Mouse (Mus musculus): ENCODE results near the gene Camta1.

Camta1 gene

DNA sequence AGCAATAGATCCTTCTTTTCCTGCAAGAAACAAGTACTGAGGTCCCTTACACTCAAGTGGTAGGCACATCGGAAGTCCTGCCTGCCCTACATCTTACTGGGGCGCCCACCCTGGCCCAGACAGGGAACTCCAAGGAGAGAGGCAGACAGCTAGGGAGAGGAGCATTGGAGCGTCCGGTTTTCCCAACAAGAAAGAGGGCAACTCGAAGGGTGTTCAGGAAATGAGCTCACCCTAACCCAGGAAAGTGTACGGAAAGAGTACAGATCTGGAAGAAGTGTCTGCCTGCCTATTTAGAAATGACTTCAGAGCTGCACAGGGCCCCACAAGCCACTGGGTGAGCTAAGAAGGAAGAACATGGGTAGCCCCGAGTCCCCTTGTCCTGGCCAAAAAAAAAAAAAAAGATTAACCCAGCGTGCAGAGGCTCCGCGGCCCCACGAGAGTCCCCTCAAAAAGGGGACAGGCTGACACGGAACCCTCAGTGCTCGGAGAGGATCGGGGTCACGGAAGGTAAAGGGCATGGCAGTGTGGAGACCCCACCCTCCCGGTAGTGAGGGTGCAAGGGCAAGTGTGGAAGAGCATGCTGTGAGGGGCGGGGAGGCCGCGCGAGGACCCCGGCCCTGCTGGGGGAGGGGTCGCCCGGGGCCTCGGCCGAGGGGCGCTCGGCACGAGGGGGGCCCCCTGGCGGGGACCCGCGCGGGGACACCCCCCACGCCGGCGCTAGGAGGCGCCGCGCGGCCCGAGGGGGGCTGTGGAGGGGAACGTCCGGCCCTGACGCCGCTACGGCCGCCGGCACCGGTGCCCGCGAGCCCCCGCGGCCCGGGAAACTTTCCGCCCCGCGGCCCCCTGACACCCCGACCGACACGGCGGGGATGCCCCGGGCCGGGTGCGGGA is 990 bp downstream of the Camta1 start:
- peak; percentile 50 to 55 for DNase-seq (ENCODE audit: low spot score in 2 of 2)

DNA sequence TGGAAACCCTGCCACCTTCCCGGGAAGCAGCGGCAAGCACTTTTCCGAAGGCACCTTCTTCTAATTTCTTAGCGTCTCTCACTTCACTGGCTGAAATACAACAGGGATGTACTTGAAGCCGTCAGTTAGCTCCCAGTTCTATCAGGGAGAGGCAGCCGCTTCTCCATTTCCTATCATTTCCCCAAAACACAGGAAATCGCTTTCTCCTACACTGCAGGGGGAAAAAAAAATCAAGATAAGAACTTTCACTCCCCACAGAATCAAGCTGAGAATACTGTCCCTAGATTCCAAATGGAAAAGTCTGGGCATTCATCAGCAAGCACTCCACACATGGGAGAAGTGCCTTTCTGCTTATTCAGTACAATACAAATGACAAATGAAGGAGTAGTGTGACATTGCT is 2.4 kb downstream of the Camta1 start:
- DNase-seq (ENCODE audit: low spot score in 2 of 2): no peak

DNA sequence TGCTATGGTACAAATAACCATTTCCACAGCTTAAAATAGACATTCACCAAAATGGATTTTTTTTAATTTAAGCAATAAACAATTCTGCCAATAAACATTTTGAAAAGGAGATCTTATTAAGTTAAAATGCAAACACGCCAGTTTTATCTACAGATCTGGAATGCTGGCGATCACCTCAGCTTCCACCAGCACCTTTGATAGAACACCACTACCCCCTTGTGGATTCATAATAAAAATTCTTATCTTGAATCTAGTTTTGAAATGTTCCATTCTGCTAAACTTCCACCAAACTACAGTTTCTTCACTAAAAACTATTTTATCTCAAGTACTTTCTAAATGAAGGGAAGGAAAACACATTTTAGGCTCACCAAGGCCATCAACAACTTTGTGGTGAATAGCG is 7.7 kb downstream of the Camta1 start:
- no peak for DNase-seq (ENCODE audit: low spot score in 2 of 2)

DNA sequence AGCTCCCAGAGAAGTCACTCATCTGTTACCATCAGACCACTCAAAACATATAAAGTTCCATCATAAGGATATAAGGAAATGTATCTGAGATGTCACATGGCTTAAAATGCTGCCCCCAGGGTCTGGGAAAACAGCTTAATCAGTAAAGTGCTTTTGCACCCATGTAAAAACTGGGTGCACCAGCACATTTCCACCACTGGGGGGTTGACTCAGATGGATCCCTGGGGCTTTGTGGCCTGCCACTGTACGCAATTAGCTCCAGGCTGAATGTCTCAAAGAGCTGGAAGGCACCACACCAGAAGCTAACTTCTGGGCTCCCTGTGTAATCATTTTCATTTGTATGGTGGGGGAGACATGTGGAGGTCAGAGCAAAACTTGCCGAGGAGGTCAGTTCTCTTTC is 10.5 kb downstream of the Camta1 start:
- peak; percentile 26 to 62 for DNase-seq (ENCODE audit: low spot score in 2 of 2)

DNA sequence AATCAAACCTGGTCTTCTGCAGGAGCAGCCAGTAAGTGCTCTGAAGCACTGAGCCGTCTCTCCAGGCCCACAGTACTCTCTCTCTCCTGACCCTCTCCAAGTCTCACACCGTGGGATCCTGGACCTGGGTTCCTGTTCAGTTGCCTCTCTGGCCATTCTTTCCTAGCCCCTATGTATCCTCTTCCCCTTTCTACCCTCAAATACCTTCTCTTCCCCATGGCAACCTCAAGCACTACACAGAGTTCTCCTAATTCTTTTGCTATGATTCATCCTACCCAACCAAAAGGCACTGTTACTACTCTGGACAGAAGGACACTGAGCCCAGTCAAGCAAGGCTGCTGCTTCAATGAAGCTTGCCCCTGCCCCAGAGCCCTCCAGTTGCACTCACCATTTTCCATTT is 19.1 kb downstream of the Camta1 start:
- DNase-seq (ENCODE audit: low spot score in 2 of 2): no peak

DNA sequence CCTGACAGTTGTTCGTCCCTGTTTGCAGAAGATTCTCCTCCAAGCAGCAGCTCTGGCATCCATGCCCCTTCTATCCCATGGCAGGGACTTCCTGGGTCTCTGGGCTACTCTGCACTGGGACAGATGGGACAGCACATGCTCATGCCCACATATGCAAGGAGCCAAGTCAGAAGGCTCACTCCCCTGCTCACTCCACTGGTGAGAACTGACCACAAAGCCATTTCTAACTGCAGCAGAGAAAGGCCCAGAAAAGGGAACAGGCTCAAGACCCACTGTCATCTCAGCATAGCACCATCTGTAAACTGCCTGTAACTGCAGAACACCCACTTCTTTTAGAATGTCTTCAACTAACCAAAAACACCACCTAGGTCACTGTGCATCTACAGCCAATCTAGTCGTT is 23.2 kb downstream of the Camta1 start:
- DNase-seq (ENCODE audit: low spot score in 2 of 2): no peak

DNA sequence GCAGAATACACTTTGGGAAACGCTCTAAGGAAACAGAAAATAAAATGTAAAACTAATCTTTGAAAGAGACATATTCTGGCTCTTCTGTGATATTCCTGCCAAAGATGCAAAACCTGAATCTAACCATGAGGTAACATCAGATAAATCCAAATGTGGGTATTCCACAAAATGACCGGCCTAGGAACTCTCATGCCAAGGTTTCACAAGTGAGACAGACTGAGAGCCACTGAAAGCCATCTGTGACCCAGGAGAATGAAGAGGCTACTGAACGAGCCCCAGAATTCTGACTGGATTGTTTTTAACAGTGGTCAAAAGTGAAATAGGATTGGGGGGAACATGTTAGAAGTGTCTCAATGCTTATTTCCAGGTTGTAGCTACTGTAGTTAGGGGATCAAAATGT is 25.8 kb downstream of the Camta1 start:
- no peak for DNase-seq (ENCODE audit: low spot score in 2 of 2)

DNA sequence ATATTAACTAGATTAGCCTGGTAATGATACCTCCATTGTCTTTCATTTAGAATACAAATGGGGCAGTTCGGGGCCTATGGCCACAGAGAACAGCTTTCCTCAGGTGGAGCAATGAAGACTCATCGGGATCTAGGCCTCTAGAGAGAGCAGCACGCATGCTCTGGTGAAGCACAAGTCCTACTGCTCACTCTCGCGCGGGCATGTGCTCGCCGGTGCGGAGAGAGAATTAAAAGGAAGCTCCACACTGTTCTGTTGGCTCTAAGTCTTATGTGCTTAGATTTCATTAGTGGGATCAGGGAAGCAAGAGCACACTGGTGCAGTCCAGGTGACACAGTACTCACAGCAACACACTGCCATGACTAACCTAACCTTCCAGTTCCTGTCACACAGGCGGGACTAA is 27.1 kb downstream of the Camta1 start:
- no peak for DNase-seq (ENCODE audit: low spot score in 2 of 2)

DNA sequence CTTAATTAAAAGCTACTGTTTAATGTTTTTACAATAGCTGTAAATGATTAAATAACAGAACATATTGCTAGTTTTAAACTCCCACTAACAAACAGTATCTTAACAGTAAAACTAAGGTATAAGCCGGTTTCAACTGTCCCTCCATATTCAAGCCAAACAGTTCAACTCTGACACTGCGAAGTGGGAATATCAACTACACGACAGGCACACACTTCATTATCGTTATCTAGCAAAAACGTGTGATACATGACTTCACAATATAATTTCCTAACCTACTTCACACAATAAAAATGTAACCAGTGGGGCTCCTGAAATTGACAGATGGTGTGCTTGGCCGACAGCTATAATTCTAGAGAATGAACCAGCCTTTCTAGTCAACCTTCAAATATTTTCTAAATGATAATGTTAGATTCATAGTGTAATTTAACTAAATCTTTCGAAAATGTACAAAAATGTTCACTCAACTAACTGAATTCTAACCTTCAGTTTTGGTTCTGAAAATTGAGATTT is 27.7 kb downstream of the Camta1 start:
- DNase-seq (ENCODE audit: low spot score in 2 of 2): no peak

DNA sequence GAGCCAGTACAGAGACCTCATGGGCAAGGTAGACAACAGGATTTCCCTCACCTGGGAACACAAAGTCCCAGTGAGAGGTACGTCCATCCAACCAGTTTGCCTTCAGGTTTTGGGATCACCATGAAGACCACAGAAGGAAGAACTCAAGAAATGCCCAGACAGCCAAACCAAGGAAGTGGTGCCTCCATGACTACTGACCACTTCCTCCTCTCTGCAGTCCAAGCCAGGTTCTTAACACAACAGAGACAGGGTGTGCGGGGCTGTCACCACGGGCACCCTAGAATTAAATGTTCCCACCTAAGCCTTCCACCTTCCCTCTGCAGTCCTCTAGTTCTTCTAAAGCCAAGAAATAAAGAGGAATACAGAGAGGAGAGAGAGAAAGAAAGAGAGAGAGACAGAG is 33.8 kb downstream of the Camta1 start:
- no peak for DNase-seq (ENCODE audit: low spot score in 2 of 2)

DNA sequence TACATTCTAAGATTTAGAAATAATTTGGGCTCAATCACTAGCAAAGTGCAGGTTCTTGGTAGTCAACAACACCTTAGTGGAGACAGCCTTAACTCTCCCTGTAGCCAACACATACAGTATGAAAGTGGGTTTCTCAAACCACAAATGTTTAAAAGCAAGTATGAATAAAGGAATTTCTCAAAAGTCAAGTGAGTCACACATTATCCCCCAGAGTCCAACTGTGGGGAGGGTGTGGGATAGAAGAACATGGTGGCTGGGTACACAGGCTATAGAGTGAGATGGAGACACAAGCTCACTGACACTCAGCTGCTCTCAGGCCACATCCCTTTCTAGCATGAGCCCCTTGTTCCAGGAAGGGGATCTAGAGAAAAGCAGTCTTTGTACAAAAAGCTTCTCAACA is 34.3 kb downstream of the Camta1 start:
- DNase-seq (ENCODE audit: low spot score in 2 of 2): no peak

DNA sequence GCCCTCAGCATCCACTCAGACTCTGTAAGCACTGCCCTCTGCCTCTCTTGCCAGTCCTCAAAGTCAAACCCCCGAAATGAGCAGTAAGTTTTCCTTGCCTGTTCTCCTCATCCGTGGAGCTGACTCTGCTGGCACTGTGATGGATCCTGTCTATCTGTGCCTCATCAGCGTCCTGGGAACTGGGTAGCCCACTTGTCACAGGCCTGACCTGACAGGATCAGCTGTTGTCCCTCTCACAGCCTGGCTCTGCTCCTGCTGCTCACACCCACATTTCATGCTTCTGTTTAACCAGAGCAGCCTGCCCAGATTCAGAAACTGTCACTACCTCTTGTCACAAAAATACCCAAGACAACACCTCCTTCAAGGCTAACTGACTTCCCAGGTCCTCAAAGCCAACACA is 37.7 kb downstream of the Camta1 start:
- DNase-seq (ENCODE audit: low spot score in 2 of 2): no peak

DNA sequence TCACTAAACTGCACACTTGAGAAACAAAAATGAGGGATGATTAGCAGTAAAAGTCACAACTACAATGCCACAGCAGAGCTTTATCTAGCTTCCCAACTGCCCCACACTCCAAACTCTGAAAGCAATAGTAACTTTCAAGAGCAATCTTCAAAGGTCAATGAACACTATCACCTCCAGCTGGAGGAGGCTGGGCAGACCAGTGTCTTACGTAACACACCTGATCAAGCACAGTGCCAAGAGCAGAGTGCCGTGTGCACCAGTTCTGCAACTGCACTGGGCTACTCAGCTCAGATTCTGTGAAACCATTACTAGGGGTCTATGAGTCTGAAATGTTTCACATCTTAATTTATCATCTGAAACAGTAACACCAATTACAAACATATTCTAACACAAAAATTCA is 38.7 kb downstream of the Camta1 start:
- no peak for DNase-seq (ENCODE audit: low spot score in 2 of 2)

DNA sequence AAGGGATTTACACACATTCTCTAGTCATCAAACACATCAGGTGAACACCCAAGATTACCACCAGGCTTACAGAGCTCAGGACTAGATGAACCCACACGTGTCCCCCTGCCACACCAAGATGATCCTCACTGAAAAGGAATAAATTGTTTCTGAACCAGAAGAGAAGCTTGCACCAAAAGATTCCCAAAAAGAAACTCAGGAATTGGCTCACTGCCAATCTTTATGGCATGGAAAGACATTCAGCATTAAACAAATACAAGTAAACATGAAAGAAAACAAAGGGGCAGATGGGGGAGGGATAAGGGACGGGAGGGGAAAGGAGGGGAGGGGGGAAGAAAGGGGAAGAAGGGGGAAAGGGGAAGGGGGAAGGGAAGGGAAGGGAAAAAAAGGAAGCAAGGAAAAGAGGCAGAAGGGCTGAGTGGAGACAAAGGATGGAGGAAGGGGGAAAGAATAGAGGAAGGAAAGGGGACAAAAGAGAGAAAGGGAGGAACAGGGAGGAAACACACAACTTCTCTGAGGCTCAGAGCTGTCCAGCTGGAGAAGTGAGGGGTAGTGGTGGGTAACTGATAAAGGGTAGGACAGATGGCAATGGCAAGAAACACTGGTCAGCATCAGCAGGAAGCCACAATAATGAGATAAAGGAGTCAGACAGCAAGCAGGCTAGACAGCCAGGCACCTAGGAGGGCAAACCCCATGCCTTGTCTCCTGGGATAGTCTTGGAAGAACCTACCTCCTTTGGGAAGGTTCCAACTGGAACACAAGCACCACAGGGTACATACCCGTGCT is 43.5 kb downstream of the Camta1 start:
- no peak for DNase-seq (ENCODE audit: low spot score in 2 of 2)

DNA sequence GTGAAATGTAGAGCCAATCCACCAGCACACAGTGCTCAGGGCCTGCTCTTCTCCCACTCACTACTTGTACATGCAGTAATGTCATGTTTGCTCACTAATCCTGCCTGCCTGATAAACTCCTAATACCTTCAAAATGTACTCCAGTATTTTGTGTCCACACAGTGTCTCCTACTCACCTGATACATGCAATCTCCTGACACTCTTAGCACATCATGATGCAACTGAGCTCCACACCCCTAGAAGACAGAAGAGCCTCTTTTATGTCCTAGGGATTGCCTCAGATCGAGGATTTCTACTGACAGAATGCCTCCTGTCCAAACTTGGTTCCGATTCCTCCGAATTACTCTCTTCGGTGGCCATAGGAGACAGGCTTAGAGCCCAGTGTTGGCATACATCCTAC is 48.0 kb downstream of the Camta1 start:
- no peak for DNase-seq (ENCODE audit: low spot score in 2 of 2)

DNA sequence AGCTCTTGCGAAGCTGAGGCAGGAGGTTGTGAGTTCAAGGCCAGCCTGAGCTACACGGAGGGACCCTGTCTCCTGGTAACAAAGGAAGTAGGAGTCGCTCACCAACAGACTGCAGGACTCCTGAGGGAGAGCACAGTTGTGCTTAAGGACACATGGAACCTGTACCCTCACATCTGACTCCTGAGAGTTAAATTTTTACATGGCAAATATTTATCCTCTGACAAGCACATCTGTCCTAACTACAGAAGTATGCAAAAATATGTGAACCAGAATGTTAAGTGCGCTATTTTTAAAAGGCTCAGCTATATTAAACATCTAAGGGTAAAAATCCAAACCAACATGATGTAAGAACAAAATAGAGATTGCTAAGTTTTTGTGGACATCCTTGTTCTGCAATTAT is 56.0 kb downstream of the Camta1 start:
- DNase-seq (ENCODE audit: low spot score in 2 of 2): no peak

DNA sequence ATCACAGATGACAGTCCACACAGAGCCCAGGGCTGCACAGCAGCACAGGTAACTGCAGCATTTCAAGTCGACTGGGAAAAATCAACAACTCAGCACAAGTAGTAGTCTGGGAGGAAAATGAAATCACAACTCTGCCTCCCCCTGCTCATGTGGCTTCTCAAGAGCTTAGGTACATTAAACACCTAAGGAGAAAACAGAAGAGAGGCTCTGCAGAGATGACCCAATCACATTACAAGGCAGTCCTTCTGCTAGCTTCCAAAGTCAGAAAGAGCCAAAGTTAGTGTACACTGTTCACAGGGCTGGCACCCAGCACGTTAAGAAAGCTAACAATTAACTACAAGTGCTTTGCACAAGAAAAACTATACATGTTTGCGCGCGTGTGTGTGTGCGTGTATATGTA is 56.6 kb downstream of the Camta1 start:
- no peak for DNase-seq (ENCODE audit: low spot score in 2 of 2)

DNA sequence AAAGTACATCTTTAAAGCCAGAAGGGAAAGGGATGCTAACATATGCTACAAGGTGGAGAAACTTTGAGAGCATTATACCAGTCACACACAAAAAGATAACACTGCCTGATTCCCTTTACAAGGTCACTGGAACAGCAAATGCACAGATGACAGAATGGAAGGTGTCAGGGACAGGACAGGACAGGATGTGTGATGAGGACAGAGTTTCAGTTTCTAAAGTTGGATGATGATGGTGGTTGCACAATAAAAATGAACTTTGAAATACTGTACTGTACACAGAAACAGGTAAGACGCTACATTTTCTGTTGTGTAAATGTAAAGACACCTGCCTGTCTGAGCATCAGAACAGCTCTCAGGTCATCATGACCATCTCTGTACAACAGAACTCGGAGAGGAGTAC is 57.5 kb downstream of the Camta1 start:
- no peak for DNase-seq (ENCODE audit: low spot score in 2 of 2)

DNA sequence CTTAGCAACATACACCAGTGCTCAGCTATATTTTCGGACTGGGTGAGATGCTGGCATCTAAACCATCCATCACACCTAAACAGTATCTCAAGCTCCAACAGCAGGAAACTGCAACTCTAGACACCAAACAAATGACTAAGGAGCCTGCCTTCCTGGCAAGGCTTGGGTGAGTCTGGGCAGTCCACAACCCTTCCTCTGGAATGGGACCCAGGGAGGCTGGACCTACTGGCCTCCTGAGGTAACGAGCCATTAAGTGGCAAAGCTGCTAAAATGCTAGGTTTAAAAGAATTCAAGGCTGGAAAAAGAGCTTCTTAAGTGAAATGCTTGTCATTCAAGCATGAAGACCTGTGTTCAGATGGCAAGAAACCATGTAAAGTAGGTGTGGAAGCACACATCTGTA is 63.0 kb downstream of the Camta1 start:
- DNase-seq (ENCODE audit: low spot score in 2 of 2): no peak

DNA sequence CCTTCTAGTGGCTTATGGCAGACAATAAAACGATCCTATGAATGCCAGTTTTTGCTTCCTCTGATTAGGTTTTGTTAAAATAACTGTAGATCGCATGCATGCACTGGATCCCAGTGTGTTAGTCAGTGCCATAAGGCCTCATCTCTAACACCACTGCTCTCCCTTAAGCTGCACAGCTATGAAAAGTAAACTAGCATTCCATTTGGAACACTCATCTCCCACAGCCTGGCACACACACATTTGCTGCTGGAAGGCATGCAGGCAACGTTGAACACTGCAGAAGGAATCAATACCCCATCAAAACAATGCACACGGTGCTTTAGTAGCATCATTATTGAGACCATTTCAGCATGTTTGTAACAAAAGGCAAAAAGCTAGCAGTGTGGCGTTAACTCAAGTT is 68.0 kb downstream of the Camta1 start:
- DNase-seq (ENCODE audit: low spot score in 2 of 2): no peak

DNA sequence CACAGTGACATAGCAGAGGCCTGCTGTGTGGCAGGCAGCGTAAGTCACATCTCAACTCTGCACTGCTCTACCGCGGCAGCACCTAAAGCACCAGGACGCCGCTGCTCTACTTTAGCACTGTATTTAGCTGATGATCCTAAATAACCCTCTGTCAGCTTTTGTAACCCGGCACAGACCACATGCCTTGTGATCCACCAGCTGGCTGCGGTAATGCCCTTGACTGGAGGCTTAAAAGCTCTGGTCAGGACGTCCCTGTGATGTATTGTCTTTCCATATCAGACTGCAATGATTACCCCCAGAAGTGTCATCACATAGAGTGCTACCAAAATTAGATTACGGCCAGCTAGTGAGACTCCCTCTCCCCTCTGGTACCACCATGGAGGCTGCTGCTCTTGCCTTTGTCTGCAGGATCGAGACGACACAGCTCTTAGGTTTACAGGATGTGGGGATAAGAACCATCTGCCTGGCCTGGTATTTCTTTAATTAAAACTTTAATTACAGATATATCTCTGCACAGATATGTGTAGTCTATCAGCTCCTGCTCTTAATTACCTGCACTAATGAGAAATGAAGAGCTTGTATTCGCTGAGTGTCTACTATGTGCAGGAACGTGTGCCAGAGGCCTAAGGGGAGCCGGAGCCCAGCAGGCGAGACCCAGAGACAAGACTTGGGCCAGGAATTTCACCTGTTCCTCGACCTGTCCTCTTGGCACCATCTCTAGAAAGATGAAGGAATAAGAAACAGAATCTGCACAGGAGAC is 74.5 kb downstream of the Camta1 start:
- no peak for DNase-seq (ENCODE audit: low spot score in 2 of 2)

DNA sequence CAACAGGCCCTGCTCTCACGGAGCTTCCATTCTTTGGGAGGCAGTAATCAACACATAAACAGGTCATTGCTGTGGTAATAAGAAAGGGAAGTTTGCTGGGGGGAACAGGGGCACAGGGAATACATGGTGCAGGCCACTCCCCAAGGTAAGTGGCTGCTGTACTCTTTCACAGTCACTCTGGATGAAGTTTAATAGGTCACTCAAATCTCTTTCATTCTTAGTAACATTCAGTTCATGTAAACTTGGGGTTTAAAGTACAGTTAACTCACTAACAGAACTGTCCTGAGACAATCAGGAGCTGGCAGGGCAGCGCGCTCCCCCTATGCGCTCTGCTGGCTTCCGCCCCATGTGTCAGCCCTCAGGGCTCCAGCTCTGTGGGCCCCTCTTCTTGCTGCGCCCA is 81.2 kb downstream of the Camta1 start:
- DNase-seq (ENCODE audit: low spot score in 2 of 2): no peak

Data from thymus, postnatal 10 days (tissue).